Mouse (Mus musculus) liver, embryonic 14.5 days (tissue): ENCODE data around the gene Shkbp1. TPM values are rescaled to one million over a fixed set of nuclear protein-coding genes. Genes with fewer than 3 reads are reported as not detected.
A peak's percentile ranks its signal among the peaks of the same experiment; 100 is the strongest.

Experiments used
- ATAC-seq: fragments of 200-750 bp; cut with Nextera tagmentation; 2 replicates; pipeline ENCODE4 v1.8.0; 2017; ENCODE audit warnings: moderate number of reproducible peaks, mild to moderate bottlenecking, moderate library complexity; ENCODE audit not compliant: insufficient read depth
- DNase-seq, 3 experiments: peaks; one replicate each; pipeline ENCODE4 v3.0.0-alpha.2; 2012 to 2013; ENCODE audit warnings: low read depth in 3 of 3, low spot score in 3 of 3
- H3K27ac ChIP-seq: fragments of 300-500 bp; sonication (generic); 2 replicates; pipeline ENCODE4 v1.5.1; 2014; ENCODE audit warnings: moderate library complexity, mild to moderate bottlenecking, control low read depth, inconsistent platforms
- H3K27me3 ChIP-seq: fragments of 300-500 bp; sonication (generic); 2 replicates; pipeline ENCODE4 v1.6.1; 2014; ENCODE audit warnings: mild to moderate bottlenecking, low read length, moderate library complexity; ENCODE audit not compliant: control insufficient read depth, insufficient read depth
- H3K36me3 ChIP-seq: fragments of 300-500 bp; sonication (generic); replicated peaks from 2 replicates; pipeline ENCODE4 v1.6.1; 2014; ENCODE audit warnings: low read depth; ENCODE audit not compliant: control insufficient read depth, insufficient read depth
- H3K4me1 ChIP-seq, 2 experiments: fragments of 200-500 bp in 1 of 2; fragments of 300-500 bp in 1 of 2; sonication (generic) in 1 of 2; replicated peaks; 2 replicates each; pipeline ENCODE4 v1.6.1; 2012 to 2014; ENCODE audit warnings: antibody characterized with exemption in 1 of 2, inconsistent platforms in 1 of 2, low read length in 1 of 2; ENCODE audit not compliant: control insufficient read depth in 2 of 2, insufficient read depth in 2 of 2
- H3K4me2 ChIP-seq: fragments of 300-500 bp; sonication (generic); 2 replicates; pipeline ENCODE4 v1.6.1; 2014; ENCODE audit warnings: low read depth, mild to moderate bottlenecking, control low read depth, moderate library complexity
- H3K4me3 ChIP-seq, 2 experiments: fragments of 200-500 bp in 1 of 2; fragments of 300-500 bp in 1 of 2; sonication (generic) in 1 of 2; 2 replicates each; pipeline ENCODE4 v1.5.1; 2012 to 2014; ENCODE audit warnings: low read depth in 2 of 2, low read length in 2 of 2, mild to moderate bottlenecking in 2 of 2, control low read depth in 1 of 2, inconsistent platforms in 1 of 2, moderate library complexity in 1 of 2; ENCODE audit not compliant: insufficient read depth in 1 of 2
- H3K9ac ChIP-seq: fragments of 300-500 bp; sonication (generic); replicated peaks from 2 replicates; pipeline ENCODE4 v1.6.1; 2014; ENCODE audit warnings: mild to moderate bottlenecking, control low read depth, moderate library complexity
- H3K9me3 ChIP-seq: fragments of 300-500 bp; sonication (generic); 2 replicates; pipeline ENCODE4 v1.6.1; 2016; ENCODE audit warnings: low read length, mixed read lengths; ENCODE audit not compliant: control insufficient read depth
- CTCF ChIP-seq: IDR thresholded peaks from 2 replicates; pipeline ENCODE4 v1.5.1; 2016; ENCODE audit warnings: antibody characterized with exemption, low read depth, control low read depth
- EP300 ChIP-seq: IDR thresholded peaks from 2 replicates; pipeline ENCODE4 v1.6.1; 2016; ENCODE audit warnings: antibody characterized with exemption, low read depth
- WGBS: fragments of 180-500 bp; shearing (Covaris S2); extraction: QIAGEN DNeasy Blood & Tissue Kit; methylation state at CpG from one replicate; pipeline ENCODE4 v1.1.7; 2014; ENCODE audit not compliant: insufficient replicate concordance; 5-methylcytosine and 5-hydroxymethylcytosine counted together
- polyA plus RNA-seq, 2 experiments: library from polyadenylated mRNA; depleted of rRNA in 1 of 2; stranded (reverse) in 1 of 2; unstranded in 1 of 2; fragments of >200 nt; fragmentation: Nextera tagmentation in 1 of 2; extraction: Ambion mirVana in 1 of 2; gene quantifications; 2 replicates each; pipeline versions ENCODE4 v1.2.1 to v1.2.3; 2012 to 2014

Gene Shkbp1
- polyA plus RNA-seq, 2 experiments: 11.8 to 19.1 TPM

- DNase-seq: no peak
Observed at GRCm38 (mm10) chr7:27331854-27332253, 24.0 kb downstream of the Shkbp1 start.

DNA sequence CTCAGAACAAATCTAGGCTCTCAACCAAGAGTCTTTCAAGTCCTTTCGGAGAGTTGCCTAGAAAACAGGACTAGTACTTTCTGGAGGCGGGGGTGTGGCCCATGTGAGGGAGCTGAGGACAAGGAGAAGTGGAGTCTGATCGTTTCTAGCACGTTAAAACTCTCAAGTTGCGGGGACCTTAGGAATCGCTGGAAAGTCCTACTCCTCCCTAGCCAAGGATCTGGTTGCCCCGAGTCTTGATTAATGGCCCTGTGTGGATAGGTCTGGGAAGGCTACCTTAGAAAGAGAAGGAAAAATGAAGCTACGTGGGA lies 24.3 kb downstream of the Shkbp1 start:
- DNase-seq (no peak), ATAC-seq (no peak)
- Histone ChIP-seq H3K27me3 (peaks cover 97% of the 10 kb centered on the region), H3K4me2 (peak overlapping the region; percentile 52), H3K4me1 (peaks cover 0 to 10% of the 10 kb centered on the region in 2 experiments; a peak in 1 of 4 replicates), H3K27ac (no peak overlapping the region), H3K36me3 (no peaks in the 10 kb centered on the region), H3K4me3 (no peak overlapping the region; a peak in 1 of 4 replicates), H3K9me3 (no peaks in the 10 kb centered on the region), H3K9ac (no peak overlapping the region)
- WGBS: 5% methylated on average over 8 of the region's 8 CpGs
- TF ChIP-seq EP300 (no peak), CTCF (no peak)

More at GRCm38 (mm10) chr7:27331854-27332253, 24.0 kb downstream of the Shkbp1 start:
- H3K27me3 ChIP-seq: peaks cover 97% of the 10 kb centered on the region
- TF ChIP-seq EP300 (no peak), CTCF (no peak)
- peaks cover 0 to 10% of the 10 kb centered on the region in 2 experiments; a peak in 1 of 4 replicates for H3K4me1 ChIP-seq
- no peak overlapping the region for H3K9ac ChIP-seq
- ATAC-seq: no peak
- no peak overlapping the region for H3K27ac ChIP-seq
- no peak overlapping the region for H3K4me3 ChIP-seq
- no peaks in the 10 kb centered on the region for H3K36me3 ChIP-seq
- H3K9me3 ChIP-seq: no peaks in the 10 kb centered on the region
- WGBS: 8% methylated on average over 8 of the region's 8 CpGs
- H3K4me2 ChIP-seq: peak overlapping the region; percentile 52; the same call in 1 of the 2 replicates

DNA sequence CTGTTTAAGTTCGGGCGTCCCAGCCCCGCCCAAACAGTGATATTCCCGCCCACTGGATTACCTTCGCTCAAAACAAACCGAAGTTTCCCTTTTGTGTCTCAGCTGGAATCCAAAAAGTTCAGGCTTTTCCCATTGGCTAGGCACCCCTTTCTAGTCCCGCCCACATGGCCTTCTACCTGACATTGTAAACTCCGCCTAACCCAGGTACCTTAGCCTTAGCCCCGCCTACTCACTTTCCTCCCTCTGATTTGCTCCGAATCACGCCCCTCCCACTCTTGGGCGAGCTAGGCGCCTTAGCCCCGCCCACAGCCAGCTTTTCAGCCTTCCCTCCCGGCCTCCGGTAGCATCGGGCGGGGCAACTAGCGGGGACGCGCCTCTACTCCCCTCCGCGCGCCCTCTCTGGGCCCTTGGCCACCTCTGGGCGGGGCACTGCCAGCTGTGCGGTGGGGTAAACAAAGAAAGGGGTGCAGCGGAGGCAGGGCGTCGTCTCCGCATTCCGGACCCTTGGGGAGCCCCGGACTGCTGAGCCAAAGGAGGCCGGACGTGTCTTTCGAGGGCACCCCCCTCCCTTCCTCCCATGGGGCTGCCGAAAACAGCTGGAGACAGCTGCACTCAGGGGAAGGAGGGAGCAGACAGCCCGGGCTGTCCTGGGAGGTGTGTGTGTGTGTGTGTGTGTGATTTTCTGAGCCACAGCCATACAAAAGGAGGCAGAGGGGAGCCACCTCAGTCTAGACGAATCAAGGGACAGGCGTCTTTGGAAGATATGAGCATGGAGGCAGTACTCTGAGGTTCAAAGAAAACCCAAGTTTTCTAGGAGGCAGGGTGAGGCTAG lies 24.9 kb downstream of the Shkbp1 start:
- H3K4me2 ChIP-seq: peak overlapping the region; percentile 52
- no peak overlapping the region for H3K9ac ChIP-seq
- no peaks in the 10 kb centered on the region for H3K9me3 ChIP-seq
- no peaks in the 10 kb centered on the region for H3K36me3 ChIP-seq
- under 1% methylated on average over 39 of the region's 39 CpGs for WGBS
- no peak for TF ChIP-seq CTCF
- no peak for TF ChIP-seq EP300
- peak overlapping the region; percentile 33 to 50 for H3K4me3 ChIP-seq
- H3K4me1 ChIP-seq: peaks cover 0 to 10% of the 10 kb centered on the region in 2 experiments; a peak in 1 of 4 replicates
- ATAC-seq: peak; percentile 68; the same call in 1 of the 2 replicates
- H3K27me3 ChIP-seq: peaks cover 97% of the 10 kb centered on the region
- DNase-seq: peak; percentile 74 to 80 (median 75)
- H3K27ac ChIP-seq: no peak overlapping the region

DNA sequence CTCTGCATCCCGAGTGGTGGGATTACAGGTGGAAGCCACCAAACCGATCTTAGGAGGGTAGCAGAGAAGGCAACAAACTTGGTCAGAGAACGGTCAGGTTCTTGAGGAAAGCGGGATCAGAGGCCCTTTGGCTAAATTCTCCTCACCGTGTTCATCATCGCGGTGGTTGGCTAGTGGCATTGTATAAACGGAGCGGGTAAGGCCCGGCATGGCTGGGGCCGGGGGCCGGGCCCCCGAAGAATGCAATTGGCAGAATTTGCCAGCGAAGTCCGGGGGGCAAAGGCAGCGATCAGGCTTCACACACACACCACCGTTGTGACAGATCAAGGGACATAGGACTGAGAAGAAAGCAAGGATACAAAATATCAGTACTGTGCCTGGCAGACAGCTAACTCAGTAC lies 25.8 kb downstream of the Shkbp1 start:
- DNase-seq (no peak), ATAC-seq (no peak)
- Histone ChIP-seq H3K36me3 (no peaks in the 10 kb centered on the region), H3K4me1 (peaks cover 0 to 10% of the 10 kb centered on the region in 2 experiments; a peak in 1 of 4 replicates), H3K9me3 (no peaks in the 10 kb centered on the region), H3K9ac (no peak overlapping the region), H3K27ac (no peak overlapping the region), H3K27me3 (peaks cover 97% of the 10 kb centered on the region), H3K4me2 (peak overlapping the region; percentile 52), H3K4me3 (peak overlapping the region in 1 of 2 experiments; percentile 33; a peak in 2 of 4 replicates)
- 20% methylated on average over 17 of the region's 17 CpGs for WGBS
- TF ChIP-seq CTCF (no peak), EP300 (no peak)

- Histone ChIP-seq H3K4me2 (peak overlapping the region; percentile 19; the same call in 1 of the 2 replicates), H3K36me3 (no peaks in the 10 kb centered on the region), H3K27me3 (peaks cover 96% of the 10 kb centered on the region), H3K4me3 (no peak overlapping the region), H3K4me1 (peaks cover 0 to 10% of the 10 kb centered on the region in 2 experiments; a peak in 1 of 4 replicates), H3K9ac (no peak overlapping the region), H3K27ac (no peak overlapping the region), H3K9me3 (no peaks in the 10 kb centered on the region)
- whole genome bisulfite sequencing: 3% methylated on average over 44 of the region's 45 CpGs
- DNase-seq: no peak
- TF ChIP-seq EP300 (no peak), CTCF (peak; percentile 76)
- ATAC-seq: no peak
Observed at GRCm38 (mm10) chr7:27329326-27329947, 26.4 kb downstream of the Shkbp1 start.
